Mouse (Mus musculus): Measurements from ENCODE around the gene Ifrd2.
"Not testable (repeated sequence)": the region's sequence is repeated elsewhere in the genome, so short reads cannot be mapped to it uniquely, and the experiment has no call there.

Ifrd2 gene

DNA sequence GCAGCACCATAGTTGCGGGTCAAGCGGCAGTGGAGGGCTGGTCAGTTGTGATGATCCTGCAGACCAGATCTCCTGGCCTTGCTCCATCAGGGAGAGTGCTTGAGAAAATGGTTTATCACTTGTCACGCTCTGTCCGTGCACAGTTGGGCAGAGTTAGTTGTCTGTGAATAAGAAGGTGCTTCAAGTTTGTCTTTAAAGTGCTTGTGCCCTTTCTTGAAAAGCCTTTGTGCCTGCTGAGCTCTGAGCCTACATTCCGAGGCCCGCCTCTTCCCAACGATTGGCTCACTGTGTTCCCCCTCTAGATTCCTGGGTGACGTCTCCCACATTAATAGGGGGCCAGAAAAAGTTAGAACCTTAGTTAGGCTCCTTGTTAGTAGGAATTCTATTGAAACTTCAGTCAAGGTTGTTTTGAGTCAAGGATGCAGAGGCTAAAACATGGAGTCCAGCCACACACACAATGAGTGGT, 35.5 kb upstream of the Ifrd2 start:
- DNase-seq (ENCODE audit: low spot score), result no peak

DNA sequence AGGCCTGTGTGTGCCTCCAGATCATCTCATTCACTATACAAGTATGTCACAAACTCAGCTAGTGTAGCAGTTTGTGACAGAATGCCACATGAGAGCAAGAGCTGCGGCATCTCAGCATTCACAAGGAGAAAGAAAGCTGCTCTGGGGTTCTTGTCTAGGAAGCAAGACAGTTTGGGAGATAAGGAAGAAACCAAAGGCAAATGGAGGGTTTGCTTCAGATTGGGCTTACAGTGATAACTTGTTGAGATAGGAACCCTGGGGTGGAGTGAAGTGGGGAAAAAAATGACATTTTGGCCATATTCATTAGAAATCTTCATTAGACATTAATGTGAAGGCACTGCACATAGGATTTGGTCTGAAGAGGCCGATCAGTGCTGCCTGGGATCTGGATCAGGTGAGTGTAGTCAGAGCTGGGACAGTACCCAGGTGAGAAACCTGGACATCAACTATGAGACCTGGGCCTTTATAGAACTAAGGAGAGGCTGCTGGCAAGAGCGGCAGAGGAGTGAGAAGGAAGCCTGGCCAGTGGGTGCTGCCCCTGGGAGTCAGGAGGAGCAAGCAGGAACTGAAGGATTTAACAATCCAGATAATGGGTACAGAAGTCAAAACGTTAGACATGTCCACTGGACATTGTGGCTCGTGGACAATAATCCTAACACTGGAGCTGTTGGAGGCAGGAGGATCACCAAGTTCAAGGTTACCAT, 34.6 kb upstream of the Ifrd2 start:
- DNase-seq (ENCODE audit: low spot score), result no peak

DNA sequence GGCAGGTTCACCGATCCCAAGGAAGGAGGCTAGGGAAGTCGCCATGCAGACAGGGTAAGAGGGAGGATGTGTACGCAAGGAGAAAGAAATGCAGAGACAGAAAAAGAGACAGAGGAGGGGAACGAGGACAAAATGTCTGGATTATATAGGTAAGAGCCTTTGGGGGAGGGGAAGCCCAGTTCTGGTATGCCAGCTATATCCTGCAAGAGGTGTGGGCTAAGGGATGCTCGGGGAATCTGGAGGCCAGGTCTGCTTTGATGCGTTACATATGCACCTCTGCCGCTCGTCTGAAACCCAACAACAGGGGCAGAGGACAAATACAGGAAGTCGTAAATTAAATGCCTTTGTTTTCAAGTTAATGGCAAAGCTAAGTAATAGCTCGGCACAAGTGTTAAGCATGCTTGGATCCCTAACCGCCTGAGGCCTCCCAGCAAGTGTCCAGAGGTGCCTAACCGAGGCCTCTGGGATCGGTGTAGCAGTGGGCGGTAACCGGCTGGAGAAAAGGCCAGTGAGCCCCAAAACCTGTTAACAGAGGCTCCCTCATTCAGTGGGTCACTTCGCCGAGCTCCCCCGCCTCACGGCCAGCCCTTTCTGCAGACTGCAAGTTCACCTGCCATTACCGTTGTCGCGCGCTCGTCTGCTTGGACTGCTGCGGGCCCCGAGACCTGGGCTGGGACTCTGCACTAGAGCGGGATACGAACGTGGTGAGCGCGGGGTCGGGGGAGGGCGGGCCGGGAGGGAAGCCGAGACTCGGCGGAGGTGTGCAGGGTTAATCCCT, 33.7 kb upstream of the Ifrd2 start:
- no peak for DNase-seq (ENCODE audit: low spot score)

DNA sequence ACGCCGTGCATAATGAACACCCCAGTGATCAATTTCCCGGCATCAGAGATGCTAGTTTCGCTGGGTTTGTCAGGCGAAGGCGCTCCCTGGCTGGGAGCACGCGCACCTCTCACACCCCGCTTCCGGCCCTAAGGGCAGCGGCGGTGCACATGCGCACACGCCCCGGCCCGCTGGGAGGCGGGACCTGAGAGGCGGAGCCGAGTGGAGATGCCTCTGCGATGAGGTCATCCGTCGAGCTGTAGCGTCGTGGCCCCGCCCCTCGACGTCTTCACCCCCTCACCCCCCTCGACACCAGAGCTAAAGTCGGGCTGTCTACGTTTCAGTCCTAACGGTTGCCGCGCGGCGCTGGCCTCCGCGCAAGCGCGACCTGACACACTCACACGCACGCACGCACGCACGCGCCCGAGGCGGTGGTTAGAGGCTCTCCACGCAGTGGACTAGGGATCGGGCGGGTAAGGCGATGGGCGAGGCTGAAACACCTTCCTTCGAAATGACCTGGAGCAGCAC, 33.1 kb upstream of the Ifrd2 start:
- DNase-seq (ENCODE audit: low spot score), result peak; percentile 96

DNA sequence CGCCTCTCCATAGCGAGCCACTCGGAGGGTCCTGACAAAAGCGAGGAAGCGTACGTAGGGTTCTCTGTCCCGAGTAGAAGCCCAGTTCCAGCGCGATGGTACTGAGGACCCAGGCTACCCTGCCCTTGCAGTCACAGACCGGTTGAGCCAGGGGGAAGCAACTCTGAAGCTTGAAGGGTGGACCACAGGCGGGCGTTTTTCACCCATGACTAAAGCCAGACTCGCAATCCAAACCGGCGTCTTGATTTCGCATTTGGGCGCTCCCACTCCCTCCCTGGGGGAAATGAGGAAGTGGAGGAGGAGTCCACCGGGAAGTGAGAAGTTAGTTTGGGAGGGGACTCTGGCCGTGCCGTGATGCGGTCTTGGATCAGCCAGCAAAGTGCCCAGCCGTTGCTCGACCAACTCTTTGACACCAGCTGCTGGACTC, 32.4 kb upstream of the Ifrd2 start:
- DNase-seq (ENCODE audit: low spot score), result no peak

DNA sequence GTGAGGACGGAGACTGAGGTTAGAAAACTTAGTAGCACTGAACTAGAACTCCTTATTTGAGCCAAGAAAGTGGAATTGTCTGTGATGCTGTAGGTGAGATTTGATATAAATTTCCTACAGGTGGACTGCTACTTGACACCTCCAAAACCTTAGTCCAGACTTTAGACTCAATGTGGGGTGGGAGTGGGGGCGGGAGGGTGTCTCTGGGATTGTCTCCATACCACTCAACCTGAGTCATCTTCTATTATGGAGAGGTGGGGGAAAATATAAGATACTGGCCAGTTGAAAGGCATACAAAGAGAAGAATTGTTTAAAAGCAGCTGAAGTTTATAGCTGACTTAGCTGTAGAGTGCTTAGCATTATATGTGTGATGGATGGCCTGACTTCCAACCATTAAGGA, 31.7 kb upstream of the Ifrd2 start:
- DNase-seq (ENCODE audit: low spot score), result no peak

DNA sequence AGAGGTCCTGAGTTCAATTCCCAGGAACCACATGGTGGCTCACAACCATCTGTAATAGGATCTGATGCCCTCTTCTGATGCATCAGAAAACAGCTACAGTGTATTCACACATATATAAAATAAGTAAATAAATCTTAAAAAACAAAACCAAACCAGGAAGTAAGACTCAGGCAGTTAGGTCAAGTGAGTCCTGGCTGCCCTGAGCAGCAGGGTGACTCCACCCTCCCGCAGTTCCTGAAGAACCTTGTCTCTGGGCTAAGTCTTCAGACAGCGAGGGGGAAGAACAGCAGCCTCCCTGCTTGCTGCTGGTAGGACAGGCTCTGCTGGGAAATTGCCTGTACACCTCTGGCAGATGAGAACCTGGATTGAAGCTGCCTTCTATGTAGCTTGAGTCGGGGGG, 31.1 kb upstream of the Ifrd2 start:
- no peak for DNase-seq (ENCODE audit: low spot score)

DNA sequence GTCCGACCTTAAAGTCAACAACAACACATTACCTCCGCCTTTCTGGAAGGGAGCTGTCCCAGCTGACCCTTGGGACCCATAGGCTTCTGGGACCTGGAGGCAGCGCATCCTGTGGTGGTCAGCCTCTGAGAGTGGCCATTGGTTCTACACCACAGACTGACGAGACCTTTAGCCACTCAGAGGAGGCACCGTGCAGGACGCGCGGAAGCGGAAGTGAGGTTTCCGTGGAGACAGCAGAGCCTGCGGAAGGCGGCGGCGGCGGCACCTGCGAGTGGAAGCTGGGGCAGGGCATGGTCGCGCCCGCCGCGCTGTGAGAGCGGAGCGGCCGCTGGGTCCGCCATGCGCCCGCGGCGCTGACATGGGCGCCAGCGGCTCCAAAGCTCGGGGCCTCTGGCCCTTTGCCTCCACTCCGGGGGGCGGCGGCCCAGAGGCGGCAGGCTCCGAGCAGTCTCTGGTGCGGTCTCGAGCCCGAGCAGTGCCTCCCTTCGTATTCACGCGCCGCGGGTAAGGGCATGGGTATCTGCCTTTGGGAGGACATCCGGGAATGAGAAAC, 24.3 kb upstream of the Ifrd2 start, which contains the start of gene Tusc2:
Tusc2 (plus strand) TSS at position 227 of the 553 bp plus-strand sequence.
- peak; percentile 91 for DNase-seq (ENCODE audit: low spot score)

DNA sequence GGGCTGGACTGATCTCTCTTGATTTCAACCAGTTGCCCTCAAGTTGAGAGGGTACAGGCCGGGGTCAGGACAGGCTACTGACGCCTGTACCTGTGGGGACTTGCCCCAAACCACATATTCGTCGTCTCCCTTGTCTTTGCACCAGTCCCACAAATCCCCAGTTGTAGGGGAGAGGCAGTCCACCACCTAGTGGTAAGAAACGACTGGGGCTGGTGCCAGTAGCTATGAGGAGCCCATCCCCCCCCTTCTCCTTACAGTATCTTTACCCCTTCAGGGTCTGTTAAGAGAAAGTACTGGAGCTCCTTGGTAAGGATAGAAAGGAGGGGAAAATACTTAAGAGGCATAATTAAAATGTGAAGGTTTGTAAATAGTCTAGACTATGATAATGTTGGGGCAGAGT, 21.9 kb upstream of the Ifrd2 start:
- DNase-seq (ENCODE audit: low spot score), result not testable (repeated sequence)

DNA sequence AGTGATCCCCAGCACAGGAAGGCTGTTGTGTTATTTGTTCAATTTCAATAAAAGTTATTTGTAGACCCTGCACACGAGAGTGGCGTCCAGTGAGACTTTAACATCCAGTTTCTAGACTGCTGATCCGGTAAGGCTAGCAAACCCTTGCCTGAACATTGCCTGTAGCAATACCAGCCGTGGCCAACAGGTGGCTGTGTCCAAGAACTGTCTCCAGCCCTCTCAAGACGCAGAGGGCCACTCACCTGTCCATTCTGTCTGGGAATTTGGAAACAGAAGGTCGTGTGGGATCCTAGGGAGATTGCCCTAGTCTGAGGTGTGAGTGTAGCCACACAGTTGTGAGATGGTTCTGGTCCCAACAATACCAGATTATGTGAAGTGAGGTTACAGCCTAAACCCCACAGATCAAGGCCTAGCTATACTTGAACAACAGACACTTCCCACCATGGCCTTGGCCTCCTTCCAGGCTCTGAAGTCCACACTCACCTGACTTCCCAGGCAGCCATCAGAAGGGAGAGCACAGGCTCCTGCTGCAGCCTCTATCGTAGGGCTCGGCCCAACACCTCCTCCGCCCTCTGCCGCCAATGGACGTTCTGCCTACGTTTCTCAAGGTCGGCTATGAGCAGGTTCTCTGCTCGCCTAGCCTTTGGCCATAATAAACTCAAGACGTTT, 21.3 kb upstream of the Ifrd2 start:
- peak; percentile 91 for DNase-seq (ENCODE audit: low spot score)

DNA sequence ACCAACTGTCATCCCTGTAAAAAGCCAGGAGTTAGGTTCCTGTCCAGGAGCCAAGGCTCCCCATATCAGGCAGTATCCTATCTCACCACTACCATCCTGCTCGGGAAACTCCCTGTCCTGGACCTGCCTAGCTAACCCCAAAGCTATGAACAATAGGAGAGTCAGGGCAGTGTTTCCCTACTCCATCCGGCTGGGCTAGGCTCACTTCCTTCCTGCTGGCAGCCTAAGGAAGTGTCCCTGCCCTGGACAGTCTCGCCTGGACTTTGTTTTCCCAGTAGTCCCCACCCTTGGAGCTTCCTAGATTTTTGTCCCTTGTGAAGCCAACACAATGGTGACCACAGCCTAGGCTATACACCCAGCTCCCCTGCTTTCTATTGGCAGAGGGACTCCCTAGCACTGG, 20.6 kb upstream of the Ifrd2 start:
- DNase-seq (ENCODE audit: low spot score), result no peak

DNA sequence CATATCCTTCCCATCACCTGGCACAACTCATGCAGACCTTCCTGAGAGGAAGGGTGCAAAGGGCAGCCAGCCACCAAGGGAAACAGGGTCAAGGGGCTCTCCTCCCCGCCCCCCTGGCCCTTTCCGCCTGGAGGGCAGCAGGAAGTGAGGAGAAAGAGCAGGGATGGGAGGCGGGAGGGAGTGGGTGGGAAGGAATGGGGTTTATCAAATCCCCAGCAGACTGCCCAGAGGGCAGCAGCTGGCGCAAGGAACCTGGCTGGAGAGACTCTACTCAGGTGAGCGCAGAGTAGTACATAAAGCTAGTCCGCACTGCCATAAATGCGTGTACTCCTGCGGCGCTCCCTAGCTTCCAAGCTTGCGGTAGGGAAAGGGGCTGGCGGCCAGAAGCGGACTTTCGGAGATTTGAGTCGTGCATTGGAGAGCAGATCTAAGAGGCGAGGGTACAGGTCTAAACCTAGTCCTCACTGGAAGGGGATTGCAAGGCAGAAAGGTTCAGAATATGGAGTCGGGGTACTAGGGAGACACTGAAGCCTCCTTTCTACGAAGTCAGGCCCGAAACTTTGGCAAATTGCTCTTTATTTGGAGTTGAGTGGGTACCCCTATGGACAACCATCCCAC, 19.6 kb upstream of the Ifrd2 start, which contains the start of gene Hyal2:
Hyal2 (plus strand) TSS at position 244 of the 618 bp plus-strand sequence.
- no peak for DNase-seq (ENCODE audit: low spot score)

DNA sequence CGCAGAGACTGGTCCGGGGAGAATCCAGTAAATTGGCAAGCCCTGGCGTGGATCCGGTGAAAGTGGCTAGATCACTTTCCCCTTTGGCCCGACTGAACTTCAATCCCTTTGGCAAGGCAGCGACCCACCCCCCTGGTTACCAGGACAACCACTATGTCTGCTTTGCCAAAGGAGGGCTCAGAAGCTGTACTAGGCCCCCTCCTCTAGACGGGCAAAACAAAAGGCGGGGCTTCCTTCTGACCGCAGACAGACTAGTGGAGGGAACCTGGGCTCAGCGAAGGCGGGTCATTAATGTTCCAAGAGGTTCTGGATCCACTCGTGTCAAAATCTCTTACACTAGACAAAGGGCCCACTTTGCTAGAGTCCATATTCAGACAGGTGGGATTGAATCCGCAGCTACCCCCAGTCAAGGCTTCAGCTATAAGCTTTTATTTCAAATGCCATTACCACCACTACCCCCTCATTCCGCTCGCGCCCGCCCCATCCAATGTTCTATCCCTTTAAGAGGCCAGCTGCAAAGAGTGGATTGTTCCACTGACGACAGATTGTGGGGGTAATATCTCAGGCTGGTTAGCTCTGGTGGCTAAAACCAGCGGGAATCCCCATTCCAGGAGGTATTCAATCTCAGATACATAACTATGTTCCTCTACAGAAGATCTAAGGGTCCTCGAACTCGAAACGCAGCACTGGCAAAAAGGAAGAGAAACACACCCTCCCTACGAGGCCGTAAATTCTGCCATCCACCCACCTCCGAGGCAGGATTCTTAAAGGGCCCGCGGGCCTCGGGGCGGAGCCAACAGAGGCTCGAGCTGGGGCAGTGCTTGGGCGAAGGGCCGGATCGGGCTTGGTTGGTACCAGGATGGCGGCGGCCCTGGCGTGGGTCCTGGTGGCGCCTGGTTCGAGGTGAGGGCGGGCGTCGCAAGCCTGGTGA, 18.8 kb upstream of the Ifrd2 start:
- DNase-seq (ENCODE audit: low spot score), result peak; percentile 87

DNA sequence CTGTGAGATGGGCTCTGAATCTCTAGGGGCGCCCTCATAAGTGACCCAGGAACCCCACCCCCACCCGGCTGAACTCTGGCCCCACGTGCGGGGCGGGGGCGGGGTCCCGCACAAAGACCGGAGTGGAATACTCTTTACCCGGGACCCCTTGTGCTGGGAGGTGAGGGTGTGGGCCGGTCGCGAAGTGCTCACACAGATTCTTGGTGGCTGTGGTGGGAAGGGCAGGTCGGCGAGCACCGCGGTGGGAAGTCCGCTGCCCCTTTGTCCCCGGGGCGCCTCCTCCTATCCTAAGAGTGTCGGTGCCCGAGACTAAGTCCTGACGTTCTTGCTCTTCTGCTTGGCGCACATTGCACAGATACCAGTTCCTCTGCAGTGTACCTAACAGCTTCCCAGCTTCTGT, 18.2 kb upstream of the Ifrd2 start:
- DNase-seq (ENCODE audit: low spot score), result no peak

DNA sequence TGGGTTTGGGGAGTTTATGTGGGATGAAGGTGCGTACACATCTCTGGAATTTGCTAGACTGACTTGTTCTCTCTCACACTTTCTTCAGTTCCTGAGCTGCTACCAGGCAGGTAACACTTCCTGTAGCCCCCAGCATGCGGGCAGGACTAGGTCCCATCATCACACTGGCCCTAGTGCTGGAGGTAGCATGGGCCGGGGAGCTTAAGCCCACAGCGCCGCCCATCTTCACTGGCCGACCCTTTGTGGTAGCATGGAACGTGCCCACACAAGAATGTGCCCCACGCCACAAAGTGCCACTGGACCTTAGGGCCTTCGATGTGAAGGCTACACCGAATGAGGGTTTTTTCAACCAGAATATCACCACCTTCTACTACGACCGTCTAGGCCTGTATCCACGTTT, 17.4 kb upstream of the Ifrd2 start:
- no peak for DNase-seq (ENCODE audit: low spot score)

DNA sequence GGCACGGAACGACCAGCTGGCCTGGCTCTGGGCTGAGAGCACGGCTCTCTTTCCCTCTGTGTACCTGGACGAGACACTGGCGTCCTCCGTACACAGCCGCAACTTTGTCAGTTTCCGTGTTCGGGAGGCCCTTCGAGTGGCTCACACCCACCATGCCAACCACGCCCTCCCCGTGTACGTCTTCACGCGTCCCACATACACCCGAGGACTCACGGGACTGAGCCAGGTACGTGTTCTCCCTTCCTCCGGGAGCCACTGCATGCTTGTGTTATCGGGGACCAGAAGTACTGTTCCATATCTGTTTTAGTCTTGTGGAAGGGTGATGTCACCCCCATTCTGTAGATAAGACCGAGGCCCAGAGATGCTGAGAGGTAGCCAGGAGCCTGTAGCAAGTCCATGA, 16.6 kb upstream of the Ifrd2 start:
- no peak for DNase-seq (ENCODE audit: low spot score)

DNA sequence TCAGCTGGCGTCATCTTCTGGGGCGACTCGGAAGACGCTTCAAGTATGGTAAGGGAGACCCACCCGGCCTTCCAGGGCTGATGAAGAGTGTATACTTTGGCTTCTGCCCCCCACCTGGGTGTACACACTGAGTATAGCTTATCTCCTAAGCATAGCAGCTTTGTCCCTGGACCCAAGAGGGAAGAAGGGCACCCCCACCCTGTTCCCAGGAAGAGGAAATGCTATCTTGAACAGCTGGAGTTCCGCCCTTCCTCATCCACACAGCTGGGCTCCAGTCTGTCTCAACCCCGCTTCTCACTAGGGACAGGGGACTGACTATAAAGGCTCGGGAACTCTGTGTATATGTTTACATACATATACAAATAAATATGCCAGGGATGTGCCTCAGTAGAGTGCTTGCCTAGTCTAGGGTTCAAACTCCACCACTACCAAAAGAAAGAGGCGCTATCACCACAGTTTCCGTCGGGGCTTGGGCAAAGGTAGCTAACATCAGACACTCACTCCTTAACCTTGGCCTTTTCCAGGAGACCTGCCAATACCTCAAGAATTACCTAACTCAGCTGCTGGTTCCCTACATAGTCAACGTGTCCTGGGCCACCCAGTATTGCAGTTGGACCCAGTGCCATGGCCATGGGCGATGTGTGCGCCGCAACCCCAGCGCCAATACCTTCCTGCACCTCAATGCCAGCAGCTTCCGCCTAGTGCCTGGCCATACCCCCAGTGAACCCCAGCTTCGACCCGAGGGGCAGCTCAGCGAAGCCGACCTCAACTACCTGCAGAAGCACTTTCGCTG, 15.7 kb upstream of the Ifrd2 start:
- DNase-seq (ENCODE audit: low spot score), result no peak

DNA sequence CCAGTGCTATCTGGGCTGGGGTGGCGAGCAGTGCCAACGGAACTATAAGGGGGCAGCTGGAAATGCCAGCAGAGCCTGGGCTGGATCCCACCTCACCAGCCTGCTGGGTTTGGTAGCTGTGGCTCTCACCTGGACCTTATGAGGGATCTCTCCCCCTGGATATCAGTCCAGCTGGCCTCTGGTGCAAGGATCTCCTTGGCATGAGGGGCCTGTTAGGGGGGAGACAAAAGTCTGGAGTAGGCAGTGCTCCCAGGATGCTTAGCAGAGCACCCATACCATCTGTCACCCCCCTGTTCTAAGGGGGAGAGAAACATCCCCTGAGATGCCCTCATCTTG, 15.1 kb upstream of the Ifrd2 start:
- no peak for DNase-seq (ENCODE audit: low spot score)

DNA sequence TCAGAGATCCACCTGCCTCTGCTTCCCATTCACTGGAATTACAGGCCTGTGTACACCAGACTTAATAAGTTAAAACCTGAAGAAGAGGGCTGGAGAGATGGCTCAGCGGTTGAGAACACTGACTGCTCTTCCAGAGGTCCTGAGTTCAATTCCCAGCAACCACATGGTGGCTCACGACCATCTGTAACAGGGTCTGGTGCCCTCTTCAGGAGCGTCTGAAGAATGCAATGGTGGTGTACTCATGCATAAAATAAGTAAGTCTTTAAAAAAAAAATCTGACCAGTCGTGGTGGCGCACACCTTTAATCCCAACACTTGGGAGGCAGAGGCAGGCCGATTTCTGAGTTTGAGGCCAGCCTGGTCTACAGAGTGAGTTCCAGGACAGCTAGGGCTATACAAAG, 13.7 kb upstream of the Ifrd2 start:
- not testable (repeated sequence) for DNase-seq (ENCODE audit: low spot score)
